Mouse (Mus musculus): ENCODE data around the gene H2-Ke6.

Gene H2-Ke6

DNA sequence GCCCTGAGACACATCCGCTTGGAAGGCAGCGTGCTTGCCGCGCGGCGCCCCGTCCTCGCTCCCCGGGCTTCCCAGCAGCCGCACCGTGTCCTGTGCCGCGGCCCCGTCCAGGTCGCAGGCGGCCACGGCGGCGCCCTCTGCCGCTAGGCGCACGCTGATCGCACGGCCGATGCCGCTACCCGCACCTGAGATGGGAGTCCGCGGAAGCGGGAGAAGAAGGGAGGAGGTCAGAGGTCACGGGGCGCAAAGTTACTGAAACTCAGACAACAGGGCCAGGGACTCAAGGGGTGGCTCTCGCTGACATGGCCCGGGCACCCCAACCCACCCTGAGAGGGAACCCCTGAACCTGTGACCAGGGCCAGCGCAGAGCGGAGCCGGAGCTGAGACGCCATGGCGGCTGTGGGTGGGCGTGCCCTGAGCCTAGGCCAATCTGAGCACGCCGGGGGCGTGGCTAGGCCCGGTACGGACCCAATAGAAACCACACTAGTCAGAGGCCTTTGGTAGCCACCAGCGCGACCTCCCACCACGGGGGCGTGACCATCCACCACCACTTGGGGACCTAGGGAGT lies at the start of gene H2-Ke6:
Gene H2-Ke6, minus strand, starts transcription at position 405 of the 568 bp plus-strand sequence.
- DNase-seq (ENCODE audit: low spot score): peak; percentile 82

DNA sequence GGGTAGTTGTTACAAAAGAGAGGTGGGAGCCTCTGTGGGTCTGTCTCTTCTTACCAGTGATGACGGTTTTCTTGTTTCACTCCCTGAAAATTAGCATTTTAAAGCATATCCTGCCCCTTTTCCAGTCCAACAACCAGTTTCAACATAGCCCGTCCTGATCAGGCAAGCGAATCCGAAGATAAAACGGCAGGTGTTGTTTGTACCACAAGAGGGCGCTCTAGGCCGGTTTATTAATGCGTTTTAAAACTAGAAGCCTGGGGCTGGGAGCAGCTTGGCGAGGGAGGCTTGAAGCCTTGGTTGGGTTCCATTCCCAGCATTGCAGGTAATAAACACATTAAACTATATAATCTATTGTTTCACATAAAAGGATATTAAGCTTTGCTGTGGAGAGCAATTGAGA lies 49.7 kb upstream of the H2-Ke6 start:
- DNase-seq (ENCODE audit: low spot score): peak; percentile 61

GRCm38 (mm10) chr17:34075271-34075670 lies 47.4 kb upstream of the H2-Ke6 start:
- peak; percentile 65 for DNase-seq (ENCODE audit: low spot score)

DNA sequence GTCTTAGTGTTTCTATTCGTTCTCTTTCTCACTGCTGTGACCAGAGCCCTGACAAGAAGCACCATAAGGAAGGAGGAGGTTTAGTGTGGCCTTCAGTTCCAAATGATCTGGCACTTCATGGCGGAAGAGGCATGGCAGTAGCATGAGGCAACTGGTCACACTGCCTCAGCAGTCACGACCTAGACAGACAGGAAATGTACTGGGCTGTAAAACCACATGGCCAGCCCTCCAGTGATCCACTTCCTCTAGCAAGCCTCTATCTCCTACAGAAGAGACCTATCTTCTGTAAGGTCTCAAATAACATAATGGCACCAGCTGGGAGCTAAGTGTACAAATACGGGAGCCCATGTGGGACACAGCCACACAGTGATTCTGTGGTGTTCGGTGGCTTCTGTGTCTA lies 44.2 kb upstream of the H2-Ke6 start:
- no peak for DNase-seq (ENCODE audit: low spot score)

GRCm38 (mm10) chr17:34068864-34069263 lies 41.0 kb upstream of the H2-Ke6 start:
- no peak for DNase-seq (ENCODE audit: low spot score)

DNA sequence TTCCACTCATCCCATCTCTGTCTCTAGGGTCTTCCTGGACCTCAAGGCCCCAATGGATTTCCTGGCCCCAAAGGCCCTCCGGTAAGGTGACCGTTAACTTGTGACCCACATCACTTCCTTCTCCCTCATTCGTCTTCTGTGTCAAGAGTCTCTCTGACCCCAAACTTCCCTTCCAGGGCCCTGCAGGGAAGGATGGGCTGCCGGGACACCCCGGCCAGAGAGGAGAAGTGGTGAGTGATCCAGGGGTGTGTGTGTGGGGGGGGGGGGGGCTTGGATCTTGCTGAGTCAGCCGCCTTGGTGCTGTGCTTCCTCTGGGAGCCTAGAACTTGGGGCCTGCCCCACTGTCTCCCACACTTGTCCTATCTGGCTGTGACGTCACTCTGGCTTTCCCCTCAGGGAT lies 29.4 kb upstream of the H2-Ke6 start:
- no peak for DNase-seq (ENCODE audit: low spot score)

GRCm38 (mm10) chr17:34047404-34048050 lies 19.7 kb upstream of the H2-Ke6 start:
- no peak for DNase-seq (ENCODE audit: low spot score)

GRCm38 (mm10) chr17:34045941-34046340 lies 18.1 kb upstream of the H2-Ke6 start:
- no peak for DNase-seq (ENCODE audit: low spot score)

GRCm38 (mm10) chr17:34039562-34040450 lies 11.9 kb upstream of the H2-Ke6 start:
- no peak for DNase-seq (ENCODE audit: low spot score)

DNA sequence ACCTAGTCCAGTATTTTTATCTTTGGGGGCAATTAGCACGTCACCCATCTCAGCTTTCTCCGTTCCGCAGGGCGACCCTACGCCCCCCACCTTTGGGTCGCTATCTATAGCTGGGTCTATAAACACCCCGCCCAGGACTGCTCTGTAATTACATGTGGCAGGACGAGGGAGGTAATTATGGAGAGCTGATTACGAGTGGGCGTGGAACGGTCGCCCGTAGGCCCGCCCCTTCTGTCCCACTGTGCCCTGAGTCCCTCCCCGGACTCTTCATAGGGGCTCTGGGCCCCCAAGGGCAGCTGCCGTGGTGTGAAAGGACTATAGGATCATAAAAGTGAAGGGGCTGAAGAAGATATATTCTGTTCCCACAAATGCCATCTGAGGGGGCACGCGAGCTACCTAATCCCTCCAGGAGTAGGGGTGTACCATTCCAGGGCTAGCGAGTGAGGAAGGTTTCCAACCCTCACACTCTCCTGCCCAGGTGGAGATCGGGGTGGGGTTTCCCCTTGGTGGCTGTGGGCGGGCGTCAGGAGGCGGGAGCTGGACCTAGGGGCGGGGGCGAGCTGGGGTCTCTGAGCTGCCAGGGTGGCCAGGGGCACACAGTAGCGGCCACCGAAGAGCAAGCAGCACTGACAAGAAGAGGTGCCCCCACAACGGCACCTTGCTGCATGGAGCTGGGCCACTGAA lies 11.2 kb upstream of the H2-Ke6 start, which contains the start of gene Col11a2:
Gene Col11a2, plus strand, starts transcription at position 560 of the 684 bp plus-strand sequence.
- no peak for DNase-seq (ENCODE audit: low spot score)

GRCm38 (mm10) chr17:34038440-34038839 lies 10.6 kb upstream of the H2-Ke6 start:
- DNase-seq (ENCODE audit: low spot score): no peak

DNA sequence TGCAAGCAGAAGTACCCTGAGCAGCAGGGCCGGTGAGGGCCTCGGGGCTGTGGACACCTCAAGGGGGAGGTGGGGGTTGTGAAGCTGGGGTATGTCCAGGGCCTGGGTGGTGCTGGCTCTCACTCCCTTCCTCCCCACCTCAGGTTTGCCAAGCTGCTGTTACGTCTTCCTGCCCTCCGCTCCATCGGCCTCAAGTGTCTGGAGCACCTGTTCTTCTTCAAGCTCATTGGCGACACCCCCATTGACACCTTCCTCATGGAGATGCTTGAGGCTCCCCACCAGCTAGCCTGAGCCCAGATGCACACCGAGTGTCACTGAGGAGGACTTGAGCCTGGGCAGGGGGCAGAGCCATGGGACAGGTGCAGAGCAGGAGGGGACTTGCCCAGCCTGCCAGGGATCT lies 9.4 kb upstream of the H2-Ke6 start:
- no peak for DNase-seq (ENCODE audit: low spot score)

GRCm38 (mm10) chr17:34036647-34037046 lies 8.8 kb upstream of the H2-Ke6 start:
- DNase-seq (ENCODE audit: low spot score): no peak

GRCm38 (mm10) chr17:34035517-34035916 lies 7.7 kb upstream of the H2-Ke6 start:
- no peak for DNase-seq (ENCODE audit: low spot score)

- no peak for DNase-seq (ENCODE audit: low spot score)
Measured at GRCm38 (mm10) chr17:34034064-34034463, 6.2 kb upstream of the H2-Ke6 start.

DNA sequence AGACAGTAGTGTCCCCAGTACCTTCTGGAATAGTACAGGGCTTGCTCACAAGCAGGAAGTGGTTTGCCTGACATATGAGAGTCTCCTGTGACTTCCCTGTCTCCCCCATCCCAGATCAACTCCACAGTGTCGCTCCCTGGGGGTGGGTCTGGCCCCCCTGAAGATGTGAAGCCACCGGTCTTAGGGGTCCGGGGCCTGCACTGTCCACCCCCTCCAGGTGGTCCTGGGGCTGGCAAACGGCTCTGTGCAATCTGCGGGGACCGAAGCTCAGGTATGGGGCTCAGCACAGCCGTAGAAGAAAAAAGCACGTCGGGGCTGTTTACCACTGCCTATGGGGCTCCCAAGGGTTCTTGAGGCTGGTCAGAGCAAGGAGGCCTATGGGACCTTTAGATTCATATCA lies 5.6 kb upstream of the H2-Ke6 start:
- DNase-seq (ENCODE audit: low spot score): no peak

GRCm38 (mm10) chr17:34032806-34033205 lies 4.9 kb upstream of the H2-Ke6 start:
- DNase-seq (ENCODE audit: low spot score): no peak

- no peak for DNase-seq (ENCODE audit: low spot score)
Measured at GRCm38 (mm10) chr17:34032174-34032632, 4.3 kb upstream of the H2-Ke6 start.

- peak; percentile 100 for DNase-seq (ENCODE audit: low spot score)
Measured at GRCm38 (mm10) chr17:34031465-34032173, 3.8 kb upstream of the H2-Ke6 start, which contains the start of the genes Slc39a7 and Rxrb. Gene Slc39a7 (minus strand): TSS chr17:34031682. Gene Rxrb (plus strand): TSS chr17:34031812.

- DNase-seq (ENCODE audit: low spot score): no peak
Measured at GRCm38 (mm10) chr17:34030861-34031326, 3.0 kb upstream of the H2-Ke6 start.

- no peak for DNase-seq (ENCODE audit: low spot score)
Measured at GRCm38 (mm10) chr17:34029890-34030595, 2.2 kb upstream of the H2-Ke6 start.
